Mouse (Mus musculus): ENCODE results near the gene Uxs1. TPM values are rescaled to one million over a fixed set of nuclear protein-coding genes. Genes with fewer than 3 reads are reported as not detected.

Gene Uxs1
- polyA plus RNA-seq, 1 experiment from 2014 or later = 19.4 TPM

Other genes starting within 250 kb of the Uxs1 start
- gene 1500015O10Rik, start 97.2 kb downstream of the Uxs1 start, polyA plus RNA-seq (2016; fragmentation: Nextera tagmentation; extraction: Ambion mirVana) = 0.91 and 9.8 TPM in 2 replicates
- gene Tpp2, start 105.8 kb upstream of the Uxs1 start, polyA plus RNA-seq (2016; fragmentation: Nextera tagmentation; extraction: Ambion mirVana) = 61.5 and 73.7 TPM in 2 replicates
- 0.41 and 0.58 TPM in 2 replicates for gene Mettl21c, start 192.2 kb upstream of the Uxs1 start, polyA plus RNA-seq (2016; fragmentation: Nextera tagmentation; extraction: Ambion mirVana)
- 0.07 and 0.09 TPM in 2 replicates for gene Gm8251, start 234.1 kb upstream of the Uxs1 start, polyA plus RNA-seq (2016; fragmentation: Nextera tagmentation; extraction: Ambion mirVana)

Measured in hindbrain, embryonic 10.5 days (tissue).